Mouse (Mus musculus) kidney, postnatal 0 days (tissue): ENCODE data around the gene Gm20388. TPM values are rescaled to one million over a fixed set of nuclear protein-coding genes. Genes with fewer than 3 reads are reported as not detected.

Source experiments
- ATAC-seq: fragments of 200-750 bp; cut with Nextera tagmentation; replicated peaks from 2 replicates; pipeline ENCODE4 v1.8.0; 2017; ENCODE audit warnings: low read depth, moderate number of reproducible peaks, moderate TSS enrichment, moderate library complexity; ENCODE audit not compliant: low FRiP score
- DNase-seq: peaks from one replicate; pipeline ENCODE4 v3.0.0-alpha.2; 2016; ENCODE audit warnings: low spot score
- H3K27ac ChIP-seq: fragments of 300-500 bp; sonication (generic); 2 replicates; pipeline ENCODE4 v1.5.1; 2014; ENCODE audit warnings: mild to moderate bottlenecking
- H3K27me3 ChIP-seq: fragments of 300-500 bp; sonication (generic); 2 replicates; pipeline ENCODE4 v1.6.1; 2014; ENCODE audit warnings: low read length, mixed read lengths; ENCODE audit not compliant: insufficient read depth
- H3K36me3 ChIP-seq: fragments of 300-500 bp; sonication (generic); 2 replicates; pipeline ENCODE4 v1.6.1; 2014; ENCODE audit warnings: low read length, mixed read lengths; ENCODE audit not compliant: insufficient read depth
- H3K4me1 ChIP-seq: fragments of 300-500 bp; sonication (generic); replicated peaks from 2 replicates; pipeline ENCODE4 v1.6.1; 2014; ENCODE audit warnings: antibody characterized with exemption, low read length, mixed read lengths; ENCODE audit not compliant: insufficient read depth
- H3K4me2 ChIP-seq: fragments of 300-500 bp; sonication (generic); 2 replicates; pipeline ENCODE4 v1.6.1; 2014; ENCODE audit warnings: mild to moderate bottlenecking, low read length, moderate library complexity, mixed read lengths
- H3K4me3 ChIP-seq: fragments of 300-500 bp; sonication (generic); replicated peaks from 2 replicates; pipeline ENCODE4 v1.5.1; 2014; ENCODE audit warnings: low read depth, low read length
- H3K9ac ChIP-seq: fragments of 300-500 bp; sonication (generic); 2 replicates; pipeline ENCODE4 v1.6.1; 2014; ENCODE audit warnings: low read depth, low read length
- H3K9me3 ChIP-seq: fragments of 300-500 bp; sonication (generic); replicated peaks from 2 replicates; pipeline ENCODE4 v1.6.1; 2016; ENCODE audit warnings: low read length, inconsistent platforms, mixed read lengths
- CTCF ChIP-seq: IDR thresholded peaks from 2 replicates; pipeline ENCODE4 v1.5.1; 2016; ENCODE audit warnings: antibody characterized with exemption, low read depth, mild to moderate bottlenecking, moderate library complexity
- WGBS: fragments of 180-500 bp; shearing (Covaris S2); extraction: QIAGEN DNeasy Blood & Tissue Kit; methylation state at CpG from one replicate; pipeline ENCODE4 v1.1.7; 2014; 5-methylcytosine and 5-hydroxymethylcytosine counted together
- polyA plus RNA-seq: library from polyadenylated mRNA; unstranded; fragments of >200 nt; fragmentation: Nextera tagmentation; extraction: Ambion mirVana; gene quantifications from 2 replicates; pipeline ENCODE4 v1.2.1, GENCODE M21; 2015

Gene Gm20388
- polyA plus RNA-seq, 1 experiment from 2014 or later: not detected

GRCm38 (mm10) chr8:122745022-122745749, 2834.5 kb downstream of the Gm20388 start:
- Histone ChIP-seq H3K9me3 (no peaks in the 10 kb centered on the region), H3K4me3 (no peak overlapping the region), H3K27me3 (0 out of 2 replicates have a peak, but pooled peaks cover 6% of the 10 kb centered on the region), H3K4me2 (no peak overlapping the region), H3K36me3 (no peaks in the 10 kb centered on the region), H3K4me1 (no peaks in the 10 kb centered on the region), H3K27ac (no peak overlapping the region), H3K9ac (no peak overlapping the region)
- TF ChIP-seq CTCF: no peak
- DNase-seq: no peak
- no peak for ATAC-seq
- 26% methylated on average over 17 of the region's 17 CpGs for WGBS

GRCm38 (mm10) chr8:122745750-122746275, 2835.2 kb downstream of the Gm20388 start:
- ATAC-seq: no peak
- Histone ChIP-seq H3K4me1 (no peaks in the 10 kb centered on the region), H3K9ac (no peak overlapping the region), H3K9me3 (no peaks in the 10 kb centered on the region), H3K4me3 (no peak overlapping the region), H3K4me2 (no peak overlapping the region), H3K27me3 (0 out of 2 replicates have a peak, but pooled peaks cover 6% of the 10 kb centered on the region), H3K36me3 (no peaks in the 10 kb centered on the region), H3K27ac (no peak overlapping the region)
- 13% methylated on average over 16 of the region's 16 CpGs for WGBS
- no peak for TF ChIP-seq CTCF
- DNase-seq: no peak

GRCm38 (mm10) chr8:122746439-122746838, 2835.8 kb downstream of the Gm20388 start:
- no peak for ATAC-seq
- 56% methylated on average over 7 of the region's 7 CpGs for WGBS
- no peak for DNase-seq

GRCm38 (mm10) chr8:122747825-122748224, 2837.2 kb downstream of the Gm20388 start:
- H3K4me3 ChIP-seq: no peak overlapping the region
- DNase-seq (no peak), ATAC-seq (no peak)
- no peaks in the 10 kb centered on the region for H3K4me1 ChIP-seq
- H3K27me3 ChIP-seq: 0 out of 2 replicates have a peak, but pooled peaks cover 6% of the 10 kb centered on the region
- no peak overlapping the region for H3K4me2 ChIP-seq
- H3K9ac ChIP-seq: no peak overlapping the region
- H3K27ac ChIP-seq: no peak overlapping the region
- no peak for TF ChIP-seq CTCF
- no peaks in the 10 kb centered on the region for H3K9me3 ChIP-seq
- 82% methylated on average over 1 of the region's 1 CpGs for WGBS
- H3K36me3 ChIP-seq: no peaks in the 10 kb centered on the region

More at GRCm38 (mm10) chr8:122746439-122746838, 2835.8 kb downstream of the Gm20388 start:
- H3K9me3 ChIP-seq: no peaks in the 10 kb centered on the region
- no peaks in the 10 kb centered on the region for H3K36me3 ChIP-seq
- no peak overlapping the region for H3K4me3 ChIP-seq
- no peak overlapping the region for H3K9ac ChIP-seq
- no peak overlapping the region for H3K4me2 ChIP-seq
- H3K27ac ChIP-seq: no peak overlapping the region
- H3K27me3 ChIP-seq: 0 out of 2 replicates have a peak, but pooled peaks cover 6% of the 10 kb centered on the region
- H3K4me1 ChIP-seq: no peaks in the 10 kb centered on the region
- no peak for TF ChIP-seq CTCF

GRCm38 (mm10) chr8:122749333-122749958, 2838.8 kb downstream of the Gm20388 start:
- H3K9me3 ChIP-seq: no peaks in the 10 kb centered on the region
- WGBS: 63% methylated on average over 6 of the region's 6 CpGs
- no peaks in the 10 kb centered on the region for H3K4me1 ChIP-seq
- no peak overlapping the region for H3K4me2 ChIP-seq
- TF ChIP-seq CTCF: no peak
- ATAC-seq: no peak
- H3K36me3 ChIP-seq: no peaks in the 10 kb centered on the region
- 0 out of 2 replicates have a peak, but pooled peaks cover 6% of the 10 kb centered on the region for H3K27me3 ChIP-seq
- DNase-seq: no peak
- H3K4me3 ChIP-seq: no peak overlapping the region
- H3K9ac ChIP-seq: no peak overlapping the region
- no peak overlapping the region for H3K27ac ChIP-seq

GRCm38 (mm10) chr8:122751342-122751741, 2840.7 kb downstream of the Gm20388 start:
- ATAC-seq (no peak), DNase-seq (no peak)
- Histone ChIP-seq H3K4me3 (no peak overlapping the region), H3K9me3 (no peaks in the 10 kb centered on the region), H3K4me2 (no peak overlapping the region), H3K27me3 (no peaks in the 10 kb centered on the region), H3K4me1 (no peaks in the 10 kb centered on the region), H3K27ac (no peak overlapping the region), H3K36me3 (no peaks in the 10 kb centered on the region), H3K9ac (no peak overlapping the region)
- TF ChIP-seq CTCF: no peak
- 69% methylated on average over 5 of the region's 5 CpGs for WGBS
